Mouse (Mus musculus) spleen, adult 2 months (tissue): Measurements from ENCODE around the gene Gm28230. TPM values are rescaled to one million over a fixed set of nuclear protein-coding genes. Genes with fewer than 3 reads are reported as not detected.

ENCODE experiments used
- DNase-seq, 2 experiments: peaks; one replicate each; pipeline versions ENCODE4 v3.0.0 to v3.0.0-alpha.2; 2012 to 2021; ENCODE audit warnings: low spot score in 2 of 2, low read depth in 1 of 2
- H3K27ac ChIP-seq: fragments of 200-500 bp; 2 replicates; pipeline ENCODE4 v1.5.1; 2012; ENCODE audit warnings: low read length, inconsistent platforms; ENCODE audit not compliant: insufficient read depth
- H3K27me3 ChIP-seq: fragments of 200-500 bp; 2 replicates; pipeline ENCODE4 v1.6.1; 2012; ENCODE audit warnings: mild to moderate bottlenecking, moderate library complexity, low read length, inconsistent platforms; ENCODE audit not compliant: control insufficient read depth, insufficient read depth
- H3K36me3 ChIP-seq: fragments of 200-500 bp; 2 replicates; pipeline ENCODE4 v1.6.1; 2012; ENCODE audit warnings: mild to moderate bottlenecking, low read length, inconsistent platforms; ENCODE audit not compliant: control insufficient read depth, insufficient read depth
- H3K4me1 ChIP-seq: fragments of 200-500 bp; 2 replicates; pipeline ENCODE4 v1.6.1; 2011; ENCODE audit warnings: inconsistent platforms; ENCODE audit not compliant: control insufficient read depth, insufficient read depth, insufficient read length
- H3K4me3 ChIP-seq: fragments of 200-500 bp; 2 replicates; pipeline ENCODE4 v1.5.1; 2011; ENCODE audit warnings: mild to moderate bottlenecking, inconsistent platforms; ENCODE audit not compliant: insufficient read depth, insufficient read length; ENCODE audit errors: extremely low read depth
- CTCF ChIP-seq: fragments of 200-500 bp; IDR thresholded peaks from 2 replicates; pipeline ENCODE4 v1.5.1; 2011; ENCODE audit warnings: mild to moderate bottlenecking, inconsistent platforms; ENCODE audit not compliant: insufficient read depth, insufficient read length, insufficient replicate concordance; ENCODE audit errors: extremely low read depth
- POLR2A ChIP-seq: fragments of 200-500 bp; IDR thresholded peaks from 2 replicates; pipeline ENCODE4 v1.6.1; 2011; ENCODE audit warnings: low read depth, low read length, inconsistent platforms
- WGBS: fragments of 180-500 bp; shearing (Covaris S2); methylation state at CpG from one replicate; pipeline ENCODE4 v1.1.7; 2018; 5-methylcytosine and 5-hydroxymethylcytosine counted together
- polyA plus RNA-seq: library from polyadenylated mRNA; depleted of rRNA; stranded (reverse); fragments of >200 nt; gene quantifications from 2 replicates; pipeline ENCODE4 v1.2.3, GENCODE M21; 2012

The Gm28230 gene
- polyA plus RNA-seq, 1 experiment: not detected

- no peak for DNase-seq
- no peak overlapping the region for H3K27ac ChIP-seq
- H3K4me3 ChIP-seq: no peak overlapping the region
These were observed 6.2 kb downstream of the Gm28230 start for GRCm38 (mm10) chr2:74732513-74733316.

GRCm38 (mm10) chr2:74733317-74733661 is 6.8 kb downstream of the Gm28230 start:
- peaks cover 32% of the 10 kb centered on the region for H3K27me3 ChIP-seq
- H3K4me1 ChIP-seq: no peaks in the 10 kb centered on the region
- DNase-seq: no peak
- WGBS: 3% methylated on average over 16 of the region's 16 CpGs
- H3K4me3 ChIP-seq: no peak overlapping the region
- no peaks in the 10 kb centered on the region for H3K36me3 ChIP-seq
- no peak for TF ChIP-seq CTCF
- TF ChIP-seq POLR2A: no peak
- no peak overlapping the region for H3K27ac ChIP-seq

More at GRCm38 (mm10) chr2:74732513-74733316, 6.2 kb downstream of the Gm28230 start:
- no peak for TF ChIP-seq POLR2A
- 7% methylated on average over 52 of the region's 52 CpGs for WGBS
- Histone ChIP-seq H3K27me3 (peaks cover 34% of the 10 kb centered on the region), H3K4me1 (no peaks in the 10 kb centered on the region), H3K36me3 (no peaks in the 10 kb centered on the region)

- no peaks in the 10 kb centered on the region for H3K4me1 ChIP-seq
- DNase-seq: no peak
- no peaks in the 10 kb centered on the region for H3K36me3 ChIP-seq
- peaks cover 29% of the 10 kb centered on the region for H3K27me3 ChIP-seq
- WGBS: 12% methylated on average over 6 of the region's 6 CpGs
- H3K27ac ChIP-seq: no peak overlapping the region
- H3K4me3 ChIP-seq: no peak overlapping the region
- no peak for TF ChIP-seq CTCF
- no peak for TF ChIP-seq POLR2A
These were observed 7.2 kb downstream of the Gm28230 start for GRCm38 (mm10) chr2:74733765-74734164.

GRCm38 (mm10) chr2:74734451-74734850 is 7.9 kb downstream of the Gm28230 start:
- 10% methylated on average over 13 of the region's 13 CpGs for WGBS
- Histone ChIP-seq H3K36me3 (no peaks in the 10 kb centered on the region), H3K4me1 (no peaks in the 10 kb centered on the region), H3K27ac (no peak overlapping the region), H3K4me3 (no peak overlapping the region), H3K27me3 (peaks cover 32% of the 10 kb centered on the region)
- no peak for TF ChIP-seq CTCF
- DNase-seq: no peak

GRCm38 (mm10) chr2:74734996-74735811 is 8.7 kb downstream of the Gm28230 start:
- no peak overlapping the region for H3K4me3 ChIP-seq
- 21% methylated on average over 27 of the region's 27 CpGs for WGBS
- H3K36me3 ChIP-seq: no peaks in the 10 kb centered on the region
- DNase-seq: no peak
- no peaks in the 10 kb centered on the region for H3K4me1 ChIP-seq
- TF ChIP-seq CTCF (no peak), POLR2A (no peak)
- H3K27ac ChIP-seq: no peak overlapping the region
- peaks cover 35% of the 10 kb centered on the region for H3K27me3 ChIP-seq

GRCm38 (mm10) chr2:74735851-74736687 is 9.5 kb downstream of the Gm28230 start:
- TF ChIP-seq POLR2A: no peak
- no peak for TF ChIP-seq CTCF
- H3K4me1 ChIP-seq: no peaks in the 10 kb centered on the region
- WGBS: 7% methylated on average over 42 of the region's 42 CpGs
- H3K27me3 ChIP-seq: peaks cover 38% of the 10 kb centered on the region
- no peak for DNase-seq
- H3K36me3 ChIP-seq: no peaks in the 10 kb centered on the region
- H3K4me3 ChIP-seq: no peak overlapping the region
- no peak overlapping the region for H3K27ac ChIP-seq
